Mouse (Mus musculus) cerebellum, adult 11-12 months (tissue): ENCODE results near the gene Xlr5b.
"Not testable (repeated sequence)": the region's sequence is repeated elsewhere in the genome, so short reads cannot be mapped to it uniquely, and the experiment has no call there.

Experiments used
- DNase-seq: peaks from one replicate; pipeline ENCODE4 v3.0.0; 2022

Xlr5b gene

DNA sequence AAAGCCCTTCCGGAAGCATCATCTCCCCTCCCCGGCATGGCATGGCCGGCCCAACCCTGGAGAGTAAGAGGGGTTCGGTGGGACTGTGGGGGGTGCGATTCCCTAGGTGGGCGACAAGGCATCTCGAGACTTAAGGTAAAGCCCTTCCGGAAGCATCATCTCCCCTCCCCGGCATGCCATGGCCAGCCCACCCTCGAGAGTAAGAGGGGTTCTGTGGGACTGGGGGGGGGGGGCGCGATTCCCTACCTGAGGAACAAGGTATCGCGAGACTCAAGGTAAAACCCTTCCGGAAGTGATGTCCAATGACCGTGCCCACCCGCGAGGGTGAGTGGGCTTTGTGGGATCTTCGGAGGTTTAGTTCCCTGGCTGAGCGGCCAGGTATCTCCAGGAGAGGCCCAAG is at the start of gene Xlr5b:
Gene Xlr5b (plus strand): TSS at position 301 of the 400 bp plus-strand sequence.
- DNase-seq, result not testable (repeated sequence)

DNA sequence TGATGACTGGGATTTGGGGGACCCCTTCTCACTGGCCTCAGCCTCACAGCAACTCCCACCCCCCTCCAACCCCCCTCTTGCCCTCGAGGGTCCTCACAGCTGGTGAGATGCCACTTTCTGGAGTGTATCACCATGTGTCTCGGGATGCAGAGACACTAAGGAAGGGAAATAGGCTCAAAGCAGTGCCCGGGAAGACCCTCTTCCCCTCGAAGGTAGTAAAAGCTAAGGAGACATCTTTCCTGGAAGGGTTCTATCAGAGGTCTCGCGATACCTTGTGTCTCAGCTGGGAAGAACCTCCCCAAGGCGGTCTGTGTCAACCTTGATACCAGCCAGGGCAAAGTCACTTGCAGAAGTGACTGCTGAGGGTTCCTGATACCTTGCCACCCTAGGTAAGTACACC is 31.8 kb upstream of the Xlr5b start, which contains the start of gene Gm14685:
Gene Gm14685 (plus strand): TSS at position 301 of the 400 bp plus-strand sequence.
- not testable (repeated sequence) for DNase-seq

DNA sequence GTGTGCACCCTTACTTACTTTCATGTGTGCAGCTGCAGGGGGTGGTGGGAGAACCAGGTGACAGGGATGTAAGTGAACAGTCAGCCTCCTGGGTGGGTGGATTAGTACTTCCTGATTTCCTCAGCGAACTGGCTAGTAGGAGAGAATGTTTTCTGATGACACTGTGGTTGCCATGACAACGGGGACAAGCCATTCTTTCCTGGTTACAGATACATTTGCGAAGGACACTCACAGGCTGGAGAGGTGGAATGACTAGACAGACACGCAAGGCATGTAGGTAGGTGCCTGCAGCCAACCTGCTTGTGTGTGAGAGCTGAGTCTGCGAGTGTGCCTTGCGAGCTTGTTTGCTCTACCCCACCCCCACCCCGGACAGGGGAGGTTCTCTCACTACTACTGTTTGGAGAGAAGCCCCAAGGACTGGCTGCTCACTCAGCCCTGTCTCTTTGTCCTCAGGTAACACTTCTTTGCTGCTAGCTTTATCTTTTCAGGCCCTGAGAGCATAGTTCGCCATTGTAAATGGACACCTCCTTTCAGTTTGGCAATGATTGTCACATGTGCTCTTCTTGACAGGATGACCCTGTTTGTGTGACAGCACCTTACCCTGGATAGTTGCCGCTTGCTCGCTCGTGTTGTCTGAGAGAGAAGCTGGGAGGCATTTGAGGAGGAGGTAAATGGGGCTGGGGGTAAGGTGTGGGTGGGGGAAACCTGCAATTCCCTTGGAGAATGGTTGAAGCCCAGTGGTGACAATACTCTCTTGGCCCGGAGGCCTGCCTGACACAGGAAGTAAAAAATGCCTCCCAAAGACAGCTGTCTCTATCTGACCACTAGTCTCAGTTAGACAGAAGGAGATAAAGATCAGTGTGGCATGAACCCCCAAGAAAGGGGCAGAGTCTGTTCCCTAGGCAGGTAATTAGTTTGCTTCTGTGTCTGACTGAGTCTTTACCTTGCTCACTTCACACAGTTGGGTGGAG is 25.5 kb upstream of the Xlr5b start:
- DNase-seq, result not testable (repeated sequence)

DNA sequence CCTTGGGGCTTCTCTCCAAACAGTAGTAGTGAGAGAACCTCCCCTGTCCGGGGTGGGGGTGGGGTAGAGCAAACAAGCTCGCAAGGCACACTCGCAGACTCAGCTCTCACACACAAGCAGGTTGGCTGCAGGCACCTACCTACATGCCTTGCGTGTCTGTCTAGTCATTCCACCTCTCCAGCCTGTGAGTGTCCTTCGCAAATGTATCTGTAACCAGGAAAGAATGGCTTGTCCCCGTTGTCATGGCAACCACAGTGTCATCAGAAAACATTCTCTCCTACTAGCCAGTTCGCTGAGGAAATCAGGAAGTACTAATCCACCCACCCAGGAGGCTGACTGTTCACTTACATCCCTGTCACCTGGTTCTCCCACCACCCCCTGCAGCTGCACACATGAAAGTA is 5.4 kb upstream of the Xlr5b start:
- not testable (repeated sequence) for DNase-seq

DNA sequence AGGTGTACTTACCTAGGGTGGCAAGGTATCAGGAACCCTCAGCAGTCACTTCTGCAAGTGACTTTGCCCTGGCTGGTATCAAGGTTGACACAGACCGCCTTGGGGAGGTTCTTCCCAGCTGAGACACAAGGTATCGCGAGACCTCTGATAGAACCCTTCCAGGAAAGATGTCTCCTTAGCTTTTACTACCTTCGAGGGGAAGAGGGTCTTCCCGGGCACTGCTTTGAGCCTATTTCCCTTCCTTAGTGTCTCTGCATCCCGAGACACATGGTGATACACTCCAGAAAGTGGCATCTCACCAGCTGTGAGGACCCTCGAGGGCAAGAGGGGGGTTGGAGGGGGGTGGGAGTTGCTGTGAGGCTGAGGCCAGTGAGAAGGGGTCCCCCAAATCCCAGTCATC is 754 bp downstream of the Xlr5b start, which contains the start of gene DXBay18:
Gene DXBay18 (minus strand): TSS at position 101 of the 400 bp plus-strand sequence.
- DNase-seq, result not testable (repeated sequence)

DNA sequence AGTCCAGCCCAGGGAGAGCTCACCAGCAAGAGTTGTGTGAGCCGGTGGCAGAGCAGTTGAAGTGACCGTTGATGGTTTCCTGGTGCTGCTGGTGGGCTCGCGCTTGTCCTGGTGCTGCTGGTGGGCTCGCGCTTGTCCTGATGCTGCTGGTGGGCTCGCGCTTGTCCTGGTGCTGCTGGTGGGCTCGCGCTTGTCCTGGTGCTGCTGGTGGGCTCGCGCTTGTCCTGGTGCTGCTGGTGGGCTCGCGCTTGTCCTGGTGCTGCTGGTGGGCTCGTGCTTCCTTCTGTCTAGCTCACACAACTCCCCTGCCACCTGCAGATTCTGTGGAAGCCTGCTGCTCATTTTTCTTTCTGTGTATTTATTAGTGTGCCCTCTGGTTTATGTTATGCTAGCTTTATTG is 28.3 kb downstream of the Xlr5b start, which contains the start of gene Spin2d:
Gene Spin2d (minus strand): TSS at position 101 of the 400 bp plus-strand sequence.
- not testable (repeated sequence) for DNase-seq

DNA sequence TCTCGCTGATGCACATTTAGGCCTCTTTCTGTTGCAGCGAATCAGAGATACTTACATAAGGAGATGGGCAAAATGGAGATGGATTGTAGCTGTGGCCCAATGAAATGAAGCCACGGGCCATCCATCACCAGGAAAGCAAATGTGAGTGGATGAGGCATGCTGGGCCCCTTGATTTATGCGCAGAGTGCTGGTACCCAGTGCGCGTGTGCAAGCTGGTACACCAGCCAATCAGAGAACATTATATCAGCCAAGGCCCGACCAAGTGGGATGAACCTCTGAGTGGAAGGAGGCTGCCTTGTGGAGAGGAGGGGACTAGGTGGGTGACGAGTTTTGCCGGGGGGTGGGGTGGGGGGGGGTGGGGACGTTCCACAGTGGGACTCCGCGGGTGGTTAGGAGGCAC is 43.3 kb downstream of the Xlr5b start, which contains the start of gene Xlr3b:
Gene Xlr3b (plus strand): TSS at position 274 of the 400 bp plus-strand sequence.
- DNase-seq, result peak; percentile 71
